Mouse (Mus musculus) CH12.LX (cell line): ENCODE results near the gene 1600002K03Rik. TPM values are rescaled to one million over a fixed set of nuclear protein-coding genes. Genes with fewer than 3 reads are reported as not detected.

Experiments
- DNase-seq: peaks from one replicate; pipeline ENCODE4 v3.0.0-alpha.2; 2013; ENCODE audit errors: extremely low read depth
- H3K27ac ChIP-seq: 2 replicates; pipeline ENCODE4 v1.5.1; 2012; ENCODE audit warnings: low read depth, mild to moderate bottlenecking, control low read depth, moderate library complexity; ENCODE audit not compliant: insufficient read depth
- H3K27me3 ChIP-seq: replicated peaks from 2 replicates; pipeline ENCODE3; 2012; ENCODE audit warnings: inconsistent platforms
- H3K36me3 ChIP-seq, 2 experiments: replicated peaks in 1 of 2; 2 replicates each; pipeline versions ENCODE3 to v1.6.1; 2012; ENCODE audit warnings: inconsistent platforms in 1 of 2, low read length in 1 of 2, mild to moderate bottlenecking in 1 of 2, mixed read lengths in 1 of 2, moderate library complexity in 1 of 2; ENCODE audit not compliant: control insufficient read depth in 1 of 2, insufficient read depth in 1 of 2
- H3K4me1 ChIP-seq, 2 experiments: 2 replicates each; pipeline ENCODE4 v1.6.1; 2012; ENCODE audit warnings: inconsistent platforms in 1 of 2, moderate library complexity in 1 of 2; ENCODE audit not compliant: insufficient read depth in 2 of 2, control insufficient read depth in 1 of 2
- H3K4me2 ChIP-seq: 2 replicates; pipeline ENCODE4 v1.6.1; 2012; ENCODE audit warnings: low read depth, mild to moderate bottlenecking, control low read depth; ENCODE audit not compliant: poor library complexity, insufficient read depth, severe bottlenecking
- H3K4me3 ChIP-seq, 3 experiments: fragments of 150-350 bp in 1 of 3; sonication (generic) in 1 of 3; replicated peaks in 1 of 3; 2 replicates each; pipeline versions ENCODE3 to v1.5.1; 2011 to 2012; ENCODE audit warnings: low read depth in 2 of 3, low read length in 2 of 3, mild to moderate bottlenecking in 2 of 3, moderate library complexity in 2 of 3, control low read depth in 1 of 3, improper control_type of control experiment in 1 of 3, inconsistent platforms in 1 of 3, mixed read lengths in 1 of 3; ENCODE audit not compliant: poor library complexity in 1 of 3
- H3K79me2 ChIP-seq: replicated peaks from 2 replicates; pipeline ENCODE4 v1.6.1; 2012; ENCODE audit warnings: mild to moderate bottlenecking, moderate library complexity; ENCODE audit not compliant: control insufficient read depth, poor library complexity, insufficient read depth, severe bottlenecking; ENCODE audit errors: extremely low read depth
- H3K9ac ChIP-seq: 2 replicates; pipeline ENCODE4 v1.6.1; 2012; ENCODE audit warnings: low read depth, mild to moderate bottlenecking, control low read depth, moderate library complexity; ENCODE audit not compliant: insufficient read depth
- H3K9me3 ChIP-seq: replicated peaks from 2 replicates; pipeline ENCODE3; 2012; ENCODE audit warnings: low read length, inconsistent platforms, mixed read lengths
- BHLHE40 ChIP-seq: IDR thresholded peaks from 2 replicates; pipeline ENCODE4 v1.6.1; 2011; ENCODE audit warnings: mild to moderate bottlenecking, low read depth, low read length, improper control_type of control experiment
- CHD1 ChIP-seq: IDR thresholded peaks from 2 replicates; pipeline ENCODE4 v1.6.1; 2012; ENCODE audit warnings: low read depth, low read length, improper control_type of control experiment, inconsistent platforms
- CHD2 ChIP-seq: IDR thresholded peaks from 2 replicates; pipeline ENCODE4 v1.6.1; 2011; ENCODE audit warnings: low read length, improper control_type of control experiment
- ELF1 ChIP-seq: IDR thresholded peaks from 2 replicates; pipeline ENCODE4 v1.6.1; 2014; ENCODE audit warnings: low read depth, mild to moderate bottlenecking, inconsistent platforms, low read length, improper control_type of control experiment
- EP300 ChIP-seq: IDR thresholded peaks from 2 replicates; pipeline ENCODE4 v1.6.1; 2011; ENCODE audit warnings: low read length, improper control_type of control experiment
- JUN ChIP-seq: IDR thresholded peaks from 2 replicates; pipeline ENCODE4 v1.6.1; 2011; ENCODE audit warnings: low read depth, mild to moderate bottlenecking, low read length, improper control_type of control experiment, moderate library complexity; ENCODE audit not compliant: insufficient read depth
- KAT2A ChIP-seq: IDR thresholded peaks from 2 replicates; pipeline ENCODE4 v1.6.1; 2012; ENCODE audit warnings: low read length, improper control_type of control experiment, inconsistent platforms; ENCODE audit not compliant: insufficient replicate concordance
- MXI1 ChIP-seq: IDR thresholded peaks from 2 replicates; pipeline ENCODE4 v1.6.1; 2011; ENCODE audit warnings: mild to moderate bottlenecking, low read depth, low read length, improper control_type of control experiment
- MYC ChIP-seq: IDR thresholded peaks from 2 replicates; pipeline ENCODE4 v1.6.1; 2011; ENCODE audit warnings: low read depth, mild to moderate bottlenecking, improper control_type of control experiment, low read length
- NELFE ChIP-seq: IDR thresholded peaks from 2 replicates; pipeline ENCODE4 v1.6.1; 2011; ENCODE audit warnings: low read depth, low read length, improper control_type of control experiment
- PAX5 ChIP-seq: IDR thresholded peaks from 2 replicates; pipeline ENCODE4 v1.6.1; 2012; ENCODE audit warnings: low read length, inconsistent platforms, mixed read lengths
- POLR2A ChIP-seq: IDR thresholded peaks from 2 replicates; pipeline ENCODE4 v1.6.1; 2011; ENCODE audit warnings: low read depth, mild to moderate bottlenecking, improper control_type of control experiment, low read length
- POLR2AphosphoS2 ChIP-seq: IDR thresholded peaks from 2 replicates; pipeline ENCODE4 v1.6.1; 2011; ENCODE audit warnings: low read depth, low read length, improper control_type of control experiment
- RAD21 ChIP-seq: IDR thresholded peaks from 2 replicates; pipeline ENCODE4 v1.6.1; 2011; ENCODE audit warnings: low read depth, mild to moderate bottlenecking, low read length, improper control_type of control experiment, moderate library complexity
- TCF12 ChIP-seq: IDR thresholded peaks from 2 replicates; pipeline ENCODE4 v1.6.1; 2014; ENCODE audit warnings: low read depth, mild to moderate bottlenecking, inconsistent platforms, low read length, improper control_type of control experiment
- USF1 ChIP-seq: IDR thresholded peaks from 2 replicates; pipeline ENCODE4 v1.6.1; 2014; ENCODE audit warnings: low read depth, mild to moderate bottlenecking, inconsistent platforms, low read length, improper control_type of control experiment
- ZMIZ1 ChIP-seq: IDR thresholded peaks from 2 replicates; pipeline ENCODE4 v1.6.1; 2012; ENCODE audit warnings: low read depth, mild to moderate bottlenecking, inconsistent platforms, low read length, improper control_type of control experiment
- dilution Hi-C: fragments of 300-500 bp; cut with MboI; formaldehyde crosslinking; loops from 2 replicates; pipeline ENCODE4 v1.14.3; 2020; ENCODE audit warnings: low sequenced_read_pairs; ENCODE audit not compliant: extremely low pct_unique_long_range_greater_than_20kb, extremely low pct_ligation_motif_present
- in situ Hi-C: fragments of 300-500 bp; cut with MboI; formaldehyde crosslinking; loops from 3 replicates; pipeline ENCODE4 v1.14.3; 2019; ENCODE audit warnings: low sequenced_read_pairs, low pct_ligation_motif_present, low pct_unique_long_range_greater_than_20kb, mixed read lengths
- polyA plus RNA-seq: library from polyadenylated mRNA; unstranded; fragments of >175 nt; gene quantifications from 2 replicates; pipeline ENCODE4 v1.2.1, GENCODE M21; 2012; ENCODE audit warnings: low read depth; ENCODE audit not compliant: insufficient read length
- total RNA-seq, 2 experiments: library from RNA; depleted of rRNA; stranded (reverse); fragments of 300-350 nt in 1 of 2; fragments of >200 nt in 1 of 2; gene quantifications; 2 replicates each; pipeline ENCODE4 v1.2.3; 2012 to 2014

1600002K03Rik gene
- total and polyA plus RNA-seq, 3 experiments, result 19.3 to 40.2 (median 30.5) TPM

DNA sequence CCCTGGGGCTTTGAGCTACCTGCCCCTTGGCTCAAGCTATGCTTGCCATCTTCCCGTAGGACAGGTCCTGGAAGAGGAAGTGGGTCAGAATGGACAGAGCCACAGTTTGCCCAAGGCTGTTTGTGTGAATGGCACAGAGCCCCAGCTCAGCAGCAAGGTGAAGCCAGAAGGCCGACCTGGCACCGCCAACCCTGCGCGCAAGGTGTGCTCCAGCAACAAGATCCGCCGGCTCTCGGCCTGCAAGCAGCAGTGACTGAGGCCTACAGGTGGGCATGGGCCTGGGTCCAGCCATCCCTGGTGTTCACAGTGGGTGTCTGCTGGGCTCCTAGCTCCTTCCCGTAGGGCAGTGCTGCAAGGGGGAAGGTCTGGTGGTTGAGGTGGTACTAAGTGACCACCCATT lies 42.9 kb upstream of the 1600002K03Rik start:
- peaks cover 79 to 92% of the 10 kb centered on the region in 2 experiments for H3K36me3 ChIP-seq
- no peak for DNase-seq
- H3K79me2 ChIP-seq, result no peaks in the 10 kb centered on the region; the same call in 1 of the 2 replicates
- peaks cover 6 to 9% of the 10 kb centered on the region in 2 experiments; a peak in 3 of 4 replicates for H3K4me1 ChIP-seq
- no peaks in the 10 kb centered on the region for H3K9me3 ChIP-seq
- TF ChIP-seq RAD21 (no peak), CHD2 (no peak), ZMIZ1 (no peak), POLR2AphosphoS2 (no peak), MYC (no peak), EP300 (no peak), PAX5 (no peak), JUN (no peak), ELF1 (no peak), BHLHE40 (no peak), MXI1 (no peak), CHD1 (no peak), POLR2A (no peak), TCF12 (no peak), KAT2A (no peak), USF1 (no peak)
- dilution Hi-C loops (no loop called here), in situ Hi-C loops (no loop called here)
- H3K4me2 ChIP-seq, result no peak overlapping the region
- H3K27me3 ChIP-seq, result no peaks in the 10 kb centered on the region
- no peak overlapping the region for H3K4me3 ChIP-seq
- H3K27ac ChIP-seq, result no peak overlapping the region
- H3K9ac ChIP-seq, result no peak overlapping the region

DNA sequence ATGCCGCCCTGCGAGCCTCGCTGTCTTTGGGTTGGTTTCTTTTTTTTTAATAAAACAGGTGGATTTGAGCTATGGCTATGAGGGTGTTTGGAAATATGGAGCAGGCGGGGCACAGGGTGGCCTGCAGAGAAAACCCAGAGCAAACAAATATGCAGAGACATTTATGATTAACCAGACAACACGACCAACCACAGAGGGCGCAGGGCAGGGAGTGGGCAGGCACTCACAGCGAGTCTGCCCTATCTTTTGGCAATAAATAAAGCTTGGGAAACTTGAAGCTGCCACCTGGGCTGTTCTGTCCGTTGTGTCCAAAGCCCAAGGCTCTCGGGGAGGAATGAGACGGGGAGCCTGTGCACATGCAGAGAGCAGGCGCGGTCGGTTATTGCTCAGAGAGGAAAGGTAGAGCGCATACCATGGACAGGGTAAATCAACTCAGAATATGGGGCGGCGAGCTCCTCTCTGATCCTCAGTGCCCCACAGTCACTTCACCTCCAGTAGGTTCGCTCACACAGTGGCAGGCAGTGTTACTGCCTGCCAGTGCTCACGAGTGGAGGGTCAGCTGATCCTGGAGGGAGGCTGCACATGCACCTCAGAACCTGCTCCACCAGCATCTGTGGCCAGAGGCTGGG lies 42.2 kb upstream of the 1600002K03Rik start:
- H3K4me1 ChIP-seq, result peaks cover 6 to 9% of the 10 kb centered on the region in 2 experiments; a peak in 3 of 4 replicates
- H3K27me3 ChIP-seq, result no peaks in the 10 kb centered on the region
- no peak overlapping the region for H3K9ac ChIP-seq
- no peak for DNase-seq
- H3K9me3 ChIP-seq, result no peaks in the 10 kb centered on the region
- H3K36me3 ChIP-seq, result peaks cover 73 to 87% of the 10 kb centered on the region in 2 experiments
- H3K79me2 ChIP-seq, result no peaks in the 10 kb centered on the region
- H3K27ac ChIP-seq, result no peak overlapping the region
- dilution Hi-C loops (no loop called here), in situ Hi-C loops (no loop called here)
- no peak for TF ChIP-seq NELFE
- H3K4me3 ChIP-seq, result no peak overlapping the region
- H3K4me2 ChIP-seq, result no peak overlapping the region
